Mouse (Mus musculus): ENCODE data around the gene Dpy19l3.

Dpy19l3 gene

GRCm38 (mm10) chr7:35747397-35747964 lies 6.8 kb downstream of the Dpy19l3 start:
- no peak for DNase-seq

DNA sequence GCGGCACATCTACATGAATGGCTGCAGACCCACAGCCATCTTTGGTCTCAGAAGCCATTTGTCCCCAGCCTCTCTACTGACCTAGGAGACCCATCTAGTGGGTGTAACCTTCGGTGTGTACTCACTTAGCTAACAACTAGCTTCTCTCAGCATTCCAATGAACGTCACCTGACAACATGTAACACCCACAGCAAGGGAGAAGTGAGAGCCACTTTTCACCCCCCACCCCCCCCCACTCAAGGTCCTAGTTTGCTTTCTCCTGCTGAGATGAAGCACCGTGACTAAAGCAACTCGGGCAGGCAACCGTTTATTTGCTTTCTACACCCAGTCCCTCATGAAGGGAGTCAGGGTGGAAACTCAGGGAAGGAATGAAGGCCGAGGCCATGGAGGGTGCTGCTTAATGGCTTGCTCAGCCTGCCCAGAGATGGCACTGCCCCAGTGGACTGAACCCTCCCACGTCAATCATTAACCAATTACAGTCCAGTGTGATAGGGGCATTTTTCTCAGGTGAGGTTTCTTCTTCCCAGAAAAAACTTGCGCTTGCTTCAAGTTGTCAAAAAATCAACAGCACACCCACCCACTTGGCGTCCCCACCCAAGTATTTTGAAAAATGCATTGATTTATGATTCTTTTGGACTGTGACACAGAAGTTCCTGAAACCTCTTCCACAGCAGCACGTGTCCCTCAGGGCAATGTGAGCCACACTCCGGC lies 7.4 kb downstream of the Dpy19l3 start:
- peak; percentile 33 for DNase-seq

DNA sequence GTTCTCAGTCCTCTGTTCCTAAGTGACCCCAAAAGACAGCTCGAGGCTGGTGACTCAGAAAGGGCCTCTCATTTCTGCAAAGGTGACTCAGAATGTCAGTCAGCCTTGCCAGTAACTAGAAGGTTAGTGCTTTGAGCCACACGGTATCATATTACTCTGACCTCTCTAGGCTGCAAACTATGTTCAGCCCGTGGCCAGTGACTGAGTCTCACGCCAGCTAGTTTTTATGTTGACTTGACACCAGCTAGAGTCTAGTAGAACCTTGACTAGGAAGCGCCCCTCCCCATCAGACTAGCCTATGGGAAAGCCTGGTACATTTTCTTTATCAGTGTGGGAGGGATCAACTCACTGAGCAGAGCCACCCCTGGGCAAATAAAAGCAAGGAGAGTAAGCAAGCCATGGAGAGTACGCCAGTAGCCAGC lies 9.0 kb downstream of the Dpy19l3 start:
- peak; percentile 22 for DNase-seq

DNA sequence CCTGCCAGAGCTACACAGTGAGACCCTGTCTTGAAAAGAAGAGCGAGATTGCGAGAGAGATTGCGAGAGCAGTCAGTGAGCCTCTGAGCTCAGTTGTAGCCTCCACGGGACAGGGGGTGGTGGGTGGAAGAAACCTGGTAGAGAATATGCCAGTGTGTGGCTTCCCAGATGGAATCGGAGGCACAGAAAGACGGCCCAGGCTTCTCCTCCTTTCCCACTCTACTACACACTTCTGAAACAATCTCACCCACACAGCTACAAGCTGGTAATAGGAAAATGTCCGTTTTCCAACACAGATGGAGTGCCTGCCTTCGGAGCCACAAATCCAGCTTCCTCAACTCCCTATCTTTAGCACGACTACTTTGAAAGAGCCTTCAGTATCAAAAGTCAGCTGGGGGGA lies 9.5 kb downstream of the Dpy19l3 start:
- no peak for DNase-seq

GRCm38 (mm10) chr7:35742310-35742709 lies 11.9 kb downstream of the Dpy19l3 start:
- no peak for DNase-seq

- no peak for DNase-seq
These were observed 12.4 kb downstream of the Dpy19l3 start for GRCm38 (mm10) chr7:35741858-35742257.

DNA sequence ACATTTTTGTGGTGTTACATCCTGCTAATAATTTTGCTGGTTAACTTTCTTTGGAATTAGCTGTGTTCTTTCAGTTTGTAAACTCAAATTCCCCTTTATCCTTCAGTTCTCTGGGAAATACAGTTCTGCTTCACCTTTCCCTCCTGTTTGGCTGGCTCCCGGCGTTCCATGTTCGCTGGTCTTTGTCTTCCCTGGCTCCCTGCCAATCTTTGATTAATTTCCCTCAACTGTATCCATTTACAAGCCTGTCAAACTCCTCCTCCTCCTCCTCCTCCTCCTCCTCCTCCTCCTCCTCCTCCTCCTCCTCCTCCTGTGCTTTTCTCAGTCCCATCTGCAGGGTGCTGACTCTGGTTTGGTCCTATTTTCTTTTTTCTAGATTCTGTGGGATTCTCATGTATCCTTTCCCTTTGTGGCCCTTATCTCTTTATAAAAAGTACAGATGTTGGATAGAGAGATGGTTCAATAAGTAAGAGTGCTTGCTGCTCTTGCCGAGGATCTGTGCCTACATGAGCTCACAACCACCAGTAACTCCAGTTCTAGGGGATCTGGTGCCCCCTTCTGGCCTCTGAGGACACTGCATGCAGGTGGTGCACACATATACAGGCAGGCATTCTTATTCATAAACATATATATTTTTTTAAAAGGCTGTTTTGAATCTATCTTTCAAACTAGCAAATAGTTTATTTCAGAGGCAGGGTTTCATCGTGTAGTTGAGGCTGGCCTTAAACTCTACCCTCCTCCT lies 13.6 kb downstream of the Dpy19l3 start:
- DNase-seq, result peak; percentile 32

DNA sequence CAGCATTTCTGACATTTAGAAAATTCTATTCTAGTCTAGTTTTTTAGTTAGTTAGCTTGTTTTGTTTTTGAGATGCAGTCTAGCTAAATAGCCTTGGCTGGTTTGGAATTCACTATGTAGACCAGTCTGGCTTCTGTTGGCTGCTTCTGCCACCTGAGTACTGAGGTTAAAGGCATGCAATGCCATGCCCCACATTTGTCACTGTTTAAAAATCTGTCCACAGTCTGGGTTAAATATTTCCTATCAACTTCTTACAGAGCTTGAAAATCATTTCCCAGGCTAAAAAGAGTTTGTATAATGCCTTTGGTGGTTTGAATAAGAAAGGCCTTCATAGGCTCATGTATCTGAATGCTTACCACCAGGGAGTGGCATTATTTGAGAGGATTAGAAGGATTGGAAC lies 15.4 kb downstream of the Dpy19l3 start:
- peak; percentile 47 for DNase-seq

- DNase-seq, result no peak
These were observed 20.8 kb downstream of the Dpy19l3 start for GRCm38 (mm10) chr7:35733313-35734050.

- DNase-seq, result no peak
These were observed 21.6 kb downstream of the Dpy19l3 start for GRCm38 (mm10) chr7:35732585-35733059.

DNA sequence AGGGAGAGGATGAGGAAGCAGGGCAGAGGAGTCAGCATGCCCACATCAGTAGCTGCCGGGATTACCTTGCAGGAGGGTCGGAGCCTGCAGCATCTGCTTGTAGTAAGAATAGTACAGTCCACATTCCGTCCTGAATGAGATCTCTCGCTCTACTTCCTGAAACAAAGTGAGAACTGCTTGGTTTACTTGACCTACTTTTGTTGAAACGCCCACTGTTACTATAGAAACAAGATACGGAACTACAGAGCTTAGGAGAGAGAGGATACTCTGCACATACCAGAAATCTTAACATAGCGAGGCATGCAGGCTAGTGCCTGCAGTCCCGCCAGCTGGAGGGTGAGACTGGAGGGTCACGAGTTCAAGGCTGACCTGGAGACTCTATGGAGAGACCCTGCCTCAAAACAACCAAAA lies 24.6 kb downstream of the Dpy19l3 start:
- no peak for DNase-seq

- no peak for DNase-seq
These were observed 25.9 kb downstream of the Dpy19l3 start for GRCm38 (mm10) chr7:35728376-35728775.

- DNase-seq, result no peak
These were observed 31.2 kb downstream of the Dpy19l3 start for GRCm38 (mm10) chr7:35723035-35723434.

- no peak for DNase-seq
These were observed 35.7 kb downstream of the Dpy19l3 start for GRCm38 (mm10) chr7:35718421-35719178.

DNA sequence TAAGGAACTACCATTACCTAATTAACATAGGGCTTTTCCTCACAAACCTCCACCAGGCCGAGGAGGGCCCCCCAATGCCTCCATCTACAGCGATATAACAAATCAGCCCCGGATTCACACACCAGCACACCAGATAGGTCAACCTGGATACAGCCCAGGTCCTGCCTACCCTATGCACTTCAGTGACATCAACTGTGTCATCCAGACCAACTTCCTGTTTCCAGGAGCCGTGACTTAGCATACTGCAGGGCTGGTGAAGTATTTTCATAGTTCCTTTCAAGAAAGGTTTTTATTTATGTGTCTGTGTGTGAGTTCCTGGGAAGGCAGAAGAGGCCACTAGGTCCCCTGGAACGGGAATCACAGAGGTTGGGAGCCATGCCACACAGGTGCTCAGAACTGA lies 43.9 kb downstream of the Dpy19l3 start:
- no peak for DNase-seq

DNA sequence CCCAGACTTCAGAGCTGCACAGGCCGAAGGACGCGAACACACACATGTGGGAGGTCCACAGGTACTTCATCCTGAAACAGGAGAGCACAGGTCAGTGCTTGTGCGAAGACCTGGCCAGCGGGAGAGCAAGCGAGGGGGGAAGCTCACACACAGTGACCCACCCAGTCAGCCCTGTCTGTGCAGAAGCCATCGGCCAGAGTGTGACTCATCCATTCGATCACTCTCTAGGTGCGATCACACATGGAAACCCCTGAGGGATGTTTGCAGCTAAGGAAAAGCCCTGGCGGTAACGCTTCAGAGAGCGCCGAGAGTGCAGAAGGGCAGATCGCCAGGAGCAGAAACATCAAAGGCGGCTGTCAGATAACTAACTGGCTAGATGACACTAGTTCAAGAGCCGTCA lies 46.2 kb downstream of the Dpy19l3 start:
- DNase-seq, result peak; percentile 8

DNA sequence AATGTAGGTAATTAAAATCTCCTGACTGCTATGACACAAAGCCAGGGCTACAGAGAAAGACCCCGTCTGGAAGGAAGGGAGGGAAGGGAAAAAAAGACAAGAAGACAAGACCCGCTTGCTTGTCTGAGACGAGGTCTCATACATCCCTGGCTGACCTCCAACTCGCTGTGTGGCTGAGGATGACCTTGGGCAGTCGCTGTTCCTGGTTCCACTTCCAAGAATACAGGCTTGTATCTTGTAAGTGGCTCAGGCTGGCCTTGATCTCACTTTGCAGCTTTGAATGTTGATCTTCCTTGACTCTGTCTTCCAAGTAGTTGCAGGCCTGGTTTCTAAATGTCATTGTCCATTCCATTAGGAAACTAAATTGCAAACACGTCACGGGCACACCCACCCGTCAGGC lies 55.2 kb downstream of the Dpy19l3 start:
- DNase-seq, result no peak

- DNase-seq, result no peak
These were observed 56.2 kb downstream of the Dpy19l3 start for GRCm38 (mm10) chr7:35698073-35698472.

DNA sequence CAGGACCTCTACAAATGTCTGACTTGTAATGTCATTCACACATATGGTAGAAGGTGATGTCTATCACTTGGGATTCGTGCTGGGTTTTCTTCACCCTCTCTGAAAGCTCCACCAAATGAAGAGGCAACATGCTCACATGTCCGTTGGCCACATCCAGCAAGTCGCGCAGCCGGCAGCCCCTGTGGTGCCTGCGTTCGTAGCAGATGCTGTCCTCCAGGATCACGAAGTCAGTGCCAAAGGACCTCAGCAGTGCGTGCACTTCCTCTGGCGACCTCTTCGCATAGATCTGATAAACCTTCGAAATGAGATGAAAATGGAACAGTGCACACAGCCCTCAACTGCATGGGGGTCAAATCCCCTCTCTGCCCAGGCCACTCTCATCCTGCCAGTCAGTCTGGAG lies 61.6 kb downstream of the Dpy19l3 start:
- no peak for DNase-seq

GRCm38 (mm10) chr7:35692117-35692516 lies 62.1 kb downstream of the Dpy19l3 start:
- no peak for DNase-seq

- no peak for DNase-seq
These were observed 65.4 kb downstream of the Dpy19l3 start for GRCm38 (mm10) chr7:35688781-35689349.

- no peak for DNase-seq
These were observed 66.0 kb downstream of the Dpy19l3 start for GRCm38 (mm10) chr7:35688276-35688675.
